Mouse (Mus musculus) forebrain, embryonic 12.5 days (tissue): ENCODE data around the gene Hsph1. TPM values are rescaled to one million over a fixed set of nuclear protein-coding genes. Genes with fewer than 3 reads are reported as not detected.

ENCODE experiments used
- ATAC-seq: fragments of 200-750 bp; cut with Nextera tagmentation; 2 replicates; pipeline ENCODE4 v1.8.0; 2017; ENCODE audit warnings: moderate TSS enrichment; ENCODE audit not compliant: low FRiP score
- H3K27ac ChIP-seq: fragments of 300-500 bp; sonication (generic); 2 replicates; pipeline ENCODE4 v1.5.1; 2016; ENCODE audit warnings: mild to moderate bottlenecking
- H3K27me3 ChIP-seq: fragments of 300-500 bp; sonication (generic); 2 replicates; pipeline ENCODE4 v1.6.1; 2016; ENCODE audit warnings: mild to moderate bottlenecking
- H3K36me3 ChIP-seq: fragments of 300-500 bp; sonication (generic); replicated peaks from 2 replicates; pipeline ENCODE4 v1.6.1; 2016; ENCODE audit warnings: mild to moderate bottlenecking
- H3K4me1 ChIP-seq: fragments of 300-500 bp; sonication (generic); 2 replicates; pipeline ENCODE4 v1.6.1; 2016
- H3K4me2 ChIP-seq: fragments of 300-500 bp; sonication (generic); 2 replicates; pipeline ENCODE4 v1.6.1; 2016; ENCODE audit warnings: mild to moderate bottlenecking, moderate library complexity
- H3K4me3 ChIP-seq: fragments of 300-500 bp; sonication (generic); replicated peaks from 2 replicates; pipeline ENCODE4 v1.5.1; 2016; ENCODE audit warnings: mild to moderate bottlenecking
- H3K9ac ChIP-seq: fragments of 300-500 bp; sonication (generic); 2 replicates; pipeline ENCODE4 v1.6.1; 2016; ENCODE audit warnings: mild to moderate bottlenecking
- H3K9me3 ChIP-seq: fragments of 300-500 bp; sonication (generic); 2 replicates; pipeline ENCODE4 v1.6.1; 2016
- WGBS: fragments of 180-500 bp; shearing (Covaris S2); methylation state at CpG from one replicate; pipeline ENCODE4 v1.1.7; 2016; 5-methylcytosine and 5-hydroxymethylcytosine counted together
- polyA plus RNA-seq: library from polyadenylated mRNA; unstranded; fragments of >200 nt; fragmentation: Nextera tagmentation; extraction: Ambion mirVana; gene quantifications from 2 replicates; pipeline ENCODE4 v1.2.1, GENCODE M21; 2016

Hsph1 gene
- polyA plus RNA-seq, 1 experiment from 2014 or later: 123 TPM

DNA sequence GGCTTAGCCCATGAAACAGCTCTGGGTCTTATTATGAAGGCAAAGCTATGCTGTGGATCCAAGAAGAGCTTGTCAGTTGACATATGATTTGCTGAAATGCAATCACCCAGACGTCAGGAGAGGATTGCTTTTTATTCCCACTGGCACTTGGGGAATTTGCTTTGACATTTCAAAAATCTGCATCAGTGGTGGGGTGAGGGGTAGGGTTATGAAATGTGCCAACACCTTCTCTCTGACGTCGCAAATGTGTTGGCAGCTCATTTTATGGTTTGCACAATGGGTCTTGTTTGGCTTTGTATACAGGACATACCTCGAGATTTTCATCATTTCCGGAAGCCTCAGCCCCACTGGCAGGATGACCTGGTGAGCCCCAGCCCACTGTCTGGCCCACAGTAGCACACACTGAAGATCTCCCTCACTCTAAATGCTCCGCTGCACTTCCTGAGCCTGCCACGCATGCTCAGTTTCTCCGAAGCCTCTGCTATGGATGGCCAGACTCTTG is 52.0 kb downstream of the Hsph1 start:
- H3K36me3 ChIP-seq: no peaks in the 10 kb centered on the region
- no peak overlapping the region for H3K9ac ChIP-seq
- WGBS: 74% methylated on average over 8 of the region's 8 CpGs
- H3K4me3 ChIP-seq: no peak overlapping the region
- no peak overlapping the region for H3K4me2 ChIP-seq
- H3K9me3 ChIP-seq: no peaks in the 10 kb centered on the region
- no peak for ATAC-seq
- 0 out of 2 replicates have a peak, but pooled peaks cover 2% of the 10 kb centered on the region for H3K27me3 ChIP-seq
- H3K27ac ChIP-seq: no peak overlapping the region
- H3K4me1 ChIP-seq: peaks cover 5% of the 10 kb centered on the region; the same call in 1 of the 2 replicates

DNA sequence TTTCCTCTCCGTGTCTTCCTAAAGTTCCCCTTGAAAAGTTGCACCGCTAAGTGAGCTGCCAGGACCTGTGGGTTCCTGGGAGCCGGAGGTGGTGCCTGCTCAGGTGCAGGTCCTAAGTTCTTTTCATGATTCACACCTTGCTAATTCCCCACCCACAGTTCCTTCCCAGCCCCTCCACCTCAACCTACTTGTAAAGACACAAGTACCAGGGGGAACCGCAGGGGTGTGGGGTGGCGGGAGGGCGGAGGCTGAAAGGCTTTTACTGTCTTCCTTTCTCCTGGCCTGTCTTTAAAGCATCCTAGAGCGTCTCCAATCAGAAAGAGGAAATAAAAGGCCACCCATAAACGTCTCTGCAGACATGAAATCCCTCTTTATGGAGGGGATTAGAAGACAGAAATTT is 52.7 kb downstream of the Hsph1 start:
- 34% methylated on average over 8 of the region's 8 CpGs for WGBS
- H3K36me3 ChIP-seq: no peaks in the 10 kb centered on the region
- no peak overlapping the region for H3K4me3 ChIP-seq
- no peak for ATAC-seq
- H3K4me1 ChIP-seq: peaks cover 5% of the 10 kb centered on the region; the same call in 1 of the 2 replicates
- no peak overlapping the region for H3K27ac ChIP-seq
- no peak overlapping the region for H3K4me2 ChIP-seq
- H3K27me3 ChIP-seq: 0 out of 2 replicates have a peak, but pooled peaks cover 2% of the 10 kb centered on the region
- H3K9me3 ChIP-seq: no peaks in the 10 kb centered on the region
- no peak overlapping the region for H3K9ac ChIP-seq

DNA sequence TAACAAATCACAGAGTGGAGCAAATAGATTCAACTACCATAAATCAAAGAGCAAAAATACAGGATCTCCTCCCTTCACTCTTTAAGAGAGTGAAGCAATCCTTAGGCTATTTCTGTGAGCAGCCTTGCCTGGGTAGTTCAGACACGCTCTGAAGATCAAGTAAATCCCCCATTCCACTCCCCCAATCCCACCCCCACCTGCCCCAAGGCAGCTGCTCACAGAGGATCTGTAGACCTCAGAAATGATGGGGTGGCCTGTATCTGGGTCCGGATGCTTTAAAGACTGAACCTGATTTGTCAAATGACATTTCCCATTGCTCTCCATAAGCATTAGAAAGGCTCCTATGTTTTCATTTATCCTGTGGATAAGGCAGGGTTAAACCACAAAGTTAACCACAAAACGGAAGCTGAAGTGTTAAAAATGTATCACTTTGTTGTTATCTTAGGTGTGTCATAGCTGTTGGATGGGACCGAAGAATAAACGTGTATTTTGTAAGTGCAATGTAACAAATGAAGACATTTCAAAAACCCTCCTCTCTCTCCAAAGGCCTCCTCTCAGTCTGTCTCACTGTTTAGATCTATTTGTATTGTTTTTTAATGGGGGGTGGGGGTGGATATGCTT is 53.4 kb downstream of the Hsph1 start:
- Histone ChIP-seq H3K9ac (no peak overlapping the region), H3K36me3 (no peaks in the 10 kb centered on the region)
- 80% methylated on average over 5 of the region's 5 CpGs for WGBS

DNA sequence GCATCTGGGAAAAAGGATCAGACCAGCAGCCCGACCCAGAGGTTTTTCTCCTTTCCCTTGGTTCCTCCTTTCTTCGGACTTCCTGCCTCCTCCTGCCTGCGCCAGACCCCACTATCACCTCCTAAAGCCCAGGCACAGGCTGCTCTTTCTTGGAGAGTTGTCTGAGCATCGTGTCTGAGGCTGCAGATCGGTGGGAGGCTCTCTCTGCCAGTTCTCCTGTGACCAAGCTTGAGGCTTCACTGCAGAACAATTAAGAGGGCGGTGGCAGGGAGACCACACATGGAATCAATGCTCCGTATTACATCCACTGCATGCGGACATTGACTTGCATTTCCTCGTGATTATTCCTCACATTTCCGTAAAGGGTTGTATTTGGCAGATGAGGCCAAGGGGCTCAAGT is 58.7 kb downstream of the Hsph1 start:
- 30% methylated on average over 10 of the region's 10 CpGs for WGBS
- H3K9ac ChIP-seq: no peak overlapping the region
- ATAC-seq: peak; percentile 27; the same call in 1 of the 2 replicates
- H3K27ac ChIP-seq: no peak overlapping the region
- H3K9me3 ChIP-seq: no peaks in the 10 kb centered on the region
- 0 out of 2 replicates have a peak, but pooled peaks cover 4% of the 10 kb centered on the region for H3K27me3 ChIP-seq
- no peak overlapping the region for H3K4me2 ChIP-seq
- H3K4me1 ChIP-seq: peaks cover 16% of the 10 kb centered on the region
- H3K36me3 ChIP-seq: no peaks in the 10 kb centered on the region
- H3K4me3 ChIP-seq: no peak overlapping the region

More for the DNA sequence above, 53.4 kb downstream of the Hsph1 start:
- Histone ChIP-seq H3K27me3 (0 out of 2 replicates have a peak, but pooled peaks cover 3% of the 10 kb centered on the region), H3K27ac (no peak overlapping the region), H3K9me3 (no peaks in the 10 kb centered on the region), H3K4me3 (no peak overlapping the region), H3K4me1 (peaks cover 6% of the 10 kb centered on the region), H3K4me2 (no peak overlapping the region)
- ATAC-seq: no peak

DNA sequence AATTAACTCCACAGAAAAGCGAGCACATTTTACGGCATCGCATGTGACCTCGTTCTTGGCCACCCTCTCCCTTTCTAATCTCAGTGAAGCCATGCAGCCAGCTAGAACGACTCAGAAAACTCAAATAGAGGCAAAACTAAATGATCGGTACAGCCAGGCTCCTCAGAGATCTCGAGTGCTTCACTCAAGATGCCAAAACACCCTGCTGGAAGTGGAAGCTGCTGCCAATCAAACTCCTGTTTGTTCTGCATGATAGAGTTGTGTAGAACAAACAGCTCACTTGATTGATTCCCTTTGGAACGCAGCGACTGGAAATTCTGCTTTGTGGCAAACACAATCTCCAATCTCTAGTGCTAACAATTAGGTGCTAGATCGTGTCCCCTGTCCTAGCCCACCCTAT is 59.2 kb downstream of the Hsph1 start:
- peak; percentile 39; the same call in 1 of the 2 replicates for ATAC-seq
- Histone ChIP-seq H3K4me2 (no peak overlapping the region), H3K27ac (no peak overlapping the region), H3K9me3 (no peaks in the 10 kb centered on the region), H3K27me3 (0 out of 2 replicates have a peak, but pooled peaks cover 4% of the 10 kb centered on the region), H3K4me3 (no peak overlapping the region), H3K4me1 (peaks cover 16% of the 10 kb centered on the region), H3K36me3 (no peaks in the 10 kb centered on the region), H3K9ac (no peak overlapping the region)
- WGBS: 48% methylated on average over 10 of the region's 10 CpGs

DNA sequence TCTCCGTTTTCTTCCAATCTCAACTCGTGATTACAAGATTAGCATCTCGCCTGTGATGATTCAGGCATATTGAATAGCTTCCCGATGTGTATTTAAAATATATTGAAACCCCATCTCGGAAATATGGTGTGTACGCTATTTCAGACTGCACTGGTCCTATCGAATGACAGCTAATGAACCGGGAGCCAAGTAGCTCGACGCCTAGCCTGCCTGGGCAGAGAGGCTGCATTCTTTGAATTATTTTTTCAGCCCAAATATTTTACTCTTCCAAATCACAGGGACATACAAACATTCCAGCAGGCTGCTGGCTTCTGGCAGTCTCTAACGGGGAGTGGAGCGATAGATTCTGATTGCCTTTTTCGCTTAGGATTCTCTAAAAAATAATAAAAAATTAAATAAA is 67.2 kb downstream of the Hsph1 start:
- Histone ChIP-seq H3K4me1 (peaks cover 19% of the 10 kb centered on the region), H3K4me3 (no peak overlapping the region), H3K9ac (no peak overlapping the region), H3K9me3 (no peaks in the 10 kb centered on the region), H3K4me2 (no peak overlapping the region), H3K27ac (no peak overlapping the region), H3K36me3 (no peaks in the 10 kb centered on the region), H3K27me3 (no peaks in the 10 kb centered on the region)
- no peak for ATAC-seq
- 91% methylated on average over 13 of the region's 13 CpGs for WGBS

DNA sequence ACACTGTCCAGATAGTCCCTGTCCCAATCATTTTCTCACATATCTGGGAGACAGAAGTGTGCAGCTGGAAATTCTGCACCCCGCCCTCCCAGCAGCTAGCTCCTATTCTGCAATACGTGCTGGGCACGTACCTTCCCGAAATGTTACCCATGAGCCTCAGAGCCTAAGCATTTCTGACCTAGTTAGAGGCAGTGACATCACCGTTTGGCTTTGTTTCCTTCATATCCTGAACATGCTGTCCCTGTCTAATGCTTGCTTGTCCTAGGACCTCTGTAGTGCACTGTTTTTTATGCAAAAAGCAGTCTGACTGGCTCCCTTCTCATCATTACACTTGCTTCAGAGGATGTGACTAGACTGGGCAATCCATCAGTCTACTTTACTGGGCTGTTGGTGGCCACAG is 69.2 kb downstream of the Hsph1 start:
- Histone ChIP-seq H3K9me3 (no peaks in the 10 kb centered on the region), H3K4me2 (no peak overlapping the region), H3K9ac (no peak overlapping the region), H3K36me3 (no peaks in the 10 kb centered on the region), H3K4me1 (peaks cover 19% of the 10 kb centered on the region), H3K27ac (no peak overlapping the region), H3K4me3 (no peak overlapping the region), H3K27me3 (no peaks in the 10 kb centered on the region)
- no peak for ATAC-seq
- 73% methylated on average over 5 of the region's 5 CpGs for WGBS

DNA sequence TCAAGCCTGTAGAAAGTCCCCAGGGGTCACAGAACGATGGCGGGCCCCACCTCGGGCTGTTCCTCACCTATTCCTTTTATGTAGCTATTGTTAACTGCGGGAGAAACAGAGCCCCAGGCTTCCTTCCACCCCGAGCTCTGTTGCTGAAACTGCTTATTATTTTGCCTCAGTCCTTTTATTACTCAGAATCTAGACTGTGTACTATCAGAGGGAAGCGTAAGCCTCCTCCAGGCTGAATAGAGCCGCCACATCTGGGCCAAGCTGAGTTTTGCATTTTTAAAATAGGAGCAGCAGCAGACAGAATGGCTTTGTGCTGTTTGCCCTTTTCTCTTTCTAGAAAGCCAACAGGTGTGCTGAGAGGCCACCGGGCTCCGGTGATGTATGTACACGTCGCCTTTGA is 70.2 kb downstream of the Hsph1 start:
- Histone ChIP-seq H3K27me3 (no peaks in the 10 kb centered on the region), H3K4me1 (peaks cover 26% of the 10 kb centered on the region), H3K4me3 (no peak overlapping the region), H3K9ac (0 out of 2 replicates have a peak overlapping the region, but pooled peaks have one; percentile 17), H3K27ac (no peak overlapping the region), H3K36me3 (no peaks in the 10 kb centered on the region), H3K9me3 (no peaks in the 10 kb centered on the region), H3K4me2 (no peak overlapping the region)
- 28% methylated on average over 11 of the region's 11 CpGs for whole genome bisulfite sequencing
- ATAC-seq: no peak

Other genes starting within 250 kb of the Hsph1 start
- gene Medag, start 224.6 kb downstream of the Hsph1 start, polyA plus RNA-seq: 1.2 and 1.3 TPM in 2 replicates
- gene Tex26, start 196.7 kb downstream of the Hsph1 start, polyA plus RNA-seq: 2.0 and 2.9 TPM in 2 replicates
- gene Wdr95, start 107.7 kb downstream of the Hsph1 start, polyA plus RNA-seq: 0.17 and 0.68 TPM in 2 replicates
- gene B3glct, start 41.9 kb upstream of the Hsph1 start, polyA plus RNA-seq: 16.4 TPM in 2 replicates